Mouse (Mus musculus): ENCODE measurements around the gene Gm49322.

GRCm38 (mm10) chr10:80654866-80655265 lies 49.0 kb downstream of the Gm49322 start:
- TF ChIP-seq CTCF (IDR thresholded peaks at IDR 0.05; ENCODE audit: low read depth, low read length) (no peak), GATA1 (IDR thresholded peaks at IDR 0.05; ENCODE audit: borderline replicate concordance, low read length) (no peak), GATA2 (IDR thresholded peaks at IDR 0.05; ENCODE audit: borderline replicate concordance, low read depth, low read length) (no peak), POLR2AphosphoS5 (IDR thresholded peaks at IDR 0.05; ENCODE audit: insufficient replicate concordance, low read depth, low read length) (no peak), TAL1 (conservative IDR thresholded peaks at IDR 0.05; ENCODE audit: low read depth, low read length) (no peak)
